ENCODE assay signal across 8 mouse cellular contexts in the genomic region with DNA sequence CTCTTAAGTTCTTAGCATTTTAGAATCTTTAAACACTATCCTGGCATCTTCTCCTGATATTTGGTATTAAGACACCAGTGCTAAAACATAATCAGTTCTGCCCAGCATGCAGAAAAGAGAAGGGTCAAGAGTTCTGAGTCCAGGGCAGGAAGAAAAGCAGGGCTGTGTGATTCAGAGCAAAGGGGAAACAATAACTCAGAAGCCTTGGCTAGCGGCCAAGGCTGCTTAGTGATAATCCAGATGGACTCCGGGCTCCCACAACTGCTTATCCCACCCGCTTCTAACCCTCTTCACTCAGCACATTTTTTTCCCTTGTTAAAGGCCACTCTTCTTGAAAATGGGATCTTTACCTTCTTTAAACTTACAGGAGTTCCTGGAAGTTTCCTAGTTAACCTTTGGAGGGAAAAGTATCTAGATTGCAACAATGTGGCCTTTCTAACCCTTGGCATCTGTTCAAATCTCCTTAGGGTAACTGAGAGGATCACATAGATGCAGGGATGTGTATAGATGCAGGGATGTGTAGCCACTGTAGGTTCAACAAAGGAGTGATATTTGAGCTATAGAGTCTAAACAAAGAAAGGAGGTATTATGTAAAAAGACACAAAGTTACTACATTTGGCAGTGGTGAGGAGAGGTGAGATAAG. TPM values are rescaled to one million over a fixed set of nuclear protein-coding genes. Genes with fewer than 3 reads are reported as not detected.
A peak's percentile ranks its signal among the peaks of the same experiment; 100 is the strongest.
DNase-seq lines count a peak whose midpoint lies in the region; ATAC-seq and TF ChIP-seq lines count a peak whose summit lies in the region.

No protein-coding gene starts in this region.

- no peaks in the 10 kb centered on the region for H3K4me1 ChIP-seq in limb, embryonic 11.5 days (ENCODE audit: control insufficient read depth, insufficient read depth, low read length)
- no peaks in the 10 kb centered on the region; the same call in 1 of the 2 replicates for H3K4me1 ChIP-seq in limb, embryonic 10.5 days
- H3K4me1 ChIP-seq in heart, embryonic 11.5 days (ENCODE audit: control insufficient read depth, insufficient read depth, low read length) = peaks cover 13% of the 10 kb centered on the region
- H3K4me1 ChIP-seq in kidney, embryonic 14.5 days (ENCODE audit: control insufficient read depth, insufficient read depth, low read length) = peaks cover 17% of the 10 kb centered on the region
- H3K4me1 ChIP-seq in midbrain, embryonic 13.5 days (replicated peaks) = peaks cover 23% of the 10 kb centered on the region
- peaks cover 11% of the 10 kb centered on the region for H3K4me1 ChIP-seq in thymus, adult 2 months (replicated peaks; ENCODE audit: control insufficient read depth, insufficient read depth, low read length)

- no peak overlapping the region for H3K27ac ChIP-seq in limb, embryonic 11.5 days (replicated peaks; ENCODE audit: low read depth, low read length)
- H3K27ac ChIP-seq in limb, embryonic 10.5 days = no peak overlapping the region
- H3K27ac ChIP-seq in heart, embryonic 11.5 days (ENCODE audit: low read depth, low read length) = peak overlapping the region; percentile 73
- peak overlapping the region; percentile 79; the same call in 1 of the 2 replicates for H3K27ac ChIP-seq in kidney, embryonic 14.5 days (ENCODE audit: low read depth, low read length)
- H3K27ac ChIP-seq in midbrain, embryonic 13.5 days = peak overlapping the region; percentile 62
- H3K27ac ChIP-seq in thymus, adult 2 months (ENCODE audit: control insufficient read depth, insufficient read depth, low read length) = no peak overlapping the region

- no peaks in the 10 kb centered on the region for H3K27me3 ChIP-seq in limb, embryonic 11.5 days (ENCODE audit: control insufficient read depth, insufficient read depth, low read length)
- no peaks in the 10 kb centered on the region for H3K27me3 ChIP-seq in limb, embryonic 10.5 days (ENCODE audit: low read depth, poor library complexity, severe bottlenecking)
- no peaks in the 10 kb centered on the region for H3K27me3 ChIP-seq in heart, embryonic 11.5 days (ENCODE audit: control insufficient read depth, insufficient read depth, low read length)
- H3K27me3 ChIP-seq in kidney, embryonic 14.5 days (ENCODE audit: control insufficient read depth, insufficient read depth, low read length) = no peaks in the 10 kb centered on the region
- H3K27me3 ChIP-seq in midbrain, embryonic 13.5 days = no peaks in the 10 kb centered on the region
- H3K27me3 ChIP-seq in thymus, adult 2 months (ENCODE audit: control insufficient read depth, insufficient read depth, low read length) = no peaks in the 10 kb centered on the region

- no peak for ATAC-seq in limb, embryonic 11.5 days (ENCODE audit: insufficient number of reproducible peaks, low FRiP score, low TSS enrichment, low read depth)
- ATAC-seq in heart, embryonic 11.5 days (replicated peaks; ENCODE audit: insufficient number of reproducible peaks, low FRiP score, low TSS enrichment) = 0 out of 2 replicates have a peak, but pooled peaks have one; percentile 61
- ATAC-seq in kidney, embryonic 14.5 days (ENCODE audit: low FRiP score, low TSS enrichment) = 0 out of 2 replicates have a peak, but pooled peaks have one; percentile 57
- peak; percentile 86 for ATAC-seq in midbrain, embryonic 13.5 days

- no peak overlapping the region for H3K4me2 ChIP-seq in limb, embryonic 11.5 days (ENCODE audit: low read depth, severe bottlenecking)
- no peak overlapping the region for H3K4me2 ChIP-seq in heart, embryonic 11.5 days
- H3K4me2 ChIP-seq in kidney, embryonic 14.5 days (replicated peaks; ENCODE audit: low read depth, low read length) = no peak overlapping the region
- no peak overlapping the region for H3K4me2 ChIP-seq in midbrain, embryonic 13.5 days (replicated peaks)

- no peak for TF ChIP-seq POLR2A in thymus, adult 2 months (IDR thresholded peaks at IDR 0.05; ENCODE audit: control insufficient read depth, extremely low read depth, insufficient read depth, low read length, poor library complexity)

- H3K4me3 ChIP-seq in limb, embryonic 11.5 days (ENCODE audit: low read depth, low read length) = no peak overlapping the region
- H3K4me3 ChIP-seq in limb, embryonic 10.5 days = no peak overlapping the region
- H3K4me3 ChIP-seq in heart, embryonic 11.5 days (ENCODE audit: low read depth, low read length) = no peak overlapping the region
- H3K4me3 ChIP-seq in kidney, embryonic 14.5 days (ENCODE audit: low read length) = no peak overlapping the region
- H3K4me3 ChIP-seq in midbrain, embryonic 13.5 days (replicated peaks) = no peak overlapping the region
- no peak overlapping the region for H3K4me3 ChIP-seq in thymus, adult 2 months (ENCODE audit: control insufficient read depth, insufficient read depth, low read length)

- H3K36me3 ChIP-seq in limb, embryonic 11.5 days (ENCODE audit: control insufficient read depth, insufficient read depth, low read length) = no peaks in the 10 kb centered on the region
- no peaks in the 10 kb centered on the region for H3K36me3 ChIP-seq in limb, embryonic 10.5 days
- H3K36me3 ChIP-seq in heart, embryonic 11.5 days (ENCODE audit: control insufficient read depth, insufficient read depth, low read length) = no peaks in the 10 kb centered on the region
- H3K36me3 ChIP-seq in kidney, embryonic 14.5 days (ENCODE audit: control insufficient read depth, insufficient read depth, low read length) = no peaks in the 10 kb centered on the region
- H3K36me3 ChIP-seq in midbrain, embryonic 13.5 days = no peaks in the 10 kb centered on the region
- no peaks in the 10 kb centered on the region for H3K36me3 ChIP-seq in thymus, adult 2 months (ENCODE audit: control insufficient read depth, insufficient read depth, low read length)

- no peak for TF ChIP-seq CTCF in thymus, adult 2 months (IDR thresholded peaks at IDR 0.05; ENCODE audit: borderline replicate concordance, control insufficient read depth, extremely low read depth, insufficient read depth, low read length, poor library complexity)

- 55% methylated on average over 3 of the region's 3 CpGs for WGBS in limb, embryonic 11.5 days
- 66% methylated on average over 3 of the region's 3 CpGs for whole genome bisulfite sequencing in limb, embryonic 10.5 days
- 7% methylated on average over 3 of the region's 3 CpGs for WGBS in heart, embryonic 11.5 days (ENCODE audit: insufficient replicate concordance)
- WGBS in kidney, embryonic 14.5 days = 23% methylated on average over 3 of the region's 3 CpGs
- 1% methylated on average over 3 of the region's 3 CpGs for WGBS in midbrain, embryonic 13.5 days
- WGBS in thymus, adult 2 months = 72% methylated on average over 3 of the region's 3 CpGs

- H3K9me3 ChIP-seq in limb, embryonic 11.5 days (ENCODE audit: control insufficient read depth, low read length) = no peaks in the 10 kb centered on the region
- H3K9me3 ChIP-seq in limb, embryonic 10.5 days (replicated peaks) = no peaks in the 10 kb centered on the region
- no peaks in the 10 kb centered on the region for H3K9me3 ChIP-seq in heart, embryonic 11.5 days (replicated peaks; ENCODE audit: control insufficient read depth, low read length)
- no peaks in the 10 kb centered on the region for H3K9me3 ChIP-seq in kidney, embryonic 14.5 days (ENCODE audit: control insufficient read depth, low read length)
- no peaks in the 10 kb centered on the region for H3K9me3 ChIP-seq in midbrain, embryonic 13.5 days

- DNase-seq in limb, embryonic 11.5 days (ENCODE audit: low spot score) = peak; percentile 35
- no peak for DNase-seq in limb, embryonic 10.5 days (ENCODE audit: low spot score)
- DNase-seq in embryo, embryonic 11.5 days (ENCODE audit: low read depth, low spot score) = peak; percentile 79
- no peak for DNase-seq in right cerebral cortex, adult 18-20 months
- DNase-seq in thymus, adult 2 months = no peak

- H3K9ac ChIP-seq in limb, embryonic 11.5 days (ENCODE audit: low read length) = no peak overlapping the region
- H3K9ac ChIP-seq in heart, embryonic 11.5 days (ENCODE audit: low read depth, low read length) = no peak overlapping the region
- H3K9ac ChIP-seq in kidney, embryonic 14.5 days (ENCODE audit: low read depth, low read length) = no peak overlapping the region
- no peak overlapping the region for H3K9ac ChIP-seq in midbrain, embryonic 13.5 days (replicated peaks)

RNA-seq across cellular contexts. Expression of gene Dhx40, which starts 33.1 kb away (rescaled TPM):
- 40.2 and 43.8 TPM in 2 replicates for polyA plus RNA-seq in limb, embryonic 11.5 days (2014; fragmentation: Nextera tagmentation; extraction: Ambion mirVana)
- polyA plus RNA-seq in limb, embryonic 10.5 days (2016; fragmentation: Nextera tagmentation; extraction: Ambion mirVana) = 28.4 and 36.1 TPM in 2 replicates
- polyA plus RNA-seq in heart, embryonic 11.5 days (2014; fragmentation: Nextera tagmentation; extraction: Ambion mirVana) = 15.0 and 16.9 TPM in 2 replicates
- polyA plus RNA-seq in kidney, embryonic 14.5 days (2014; fragmentation: Nextera tagmentation; extraction: Ambion mirVana) = 29.6 and 44.5 TPM in 2 replicates
- 34.2 and 35.4 TPM in 2 replicates for polyA plus RNA-seq in midbrain, embryonic 13.5 days (2015; fragmentation: Nextera tagmentation; extraction: Ambion mirVana)
- polyA plus RNA-seq in thymus, adult 2 months (2012; rRNA removed) = 4.6 and 5.4 TPM in 2 replicates

Comparison
In these comparisons a context has a peak if more than half of its experiments do, and no peak if none do; other contexts are left out.
1. DNase-seq: peak in limb, embryonic 11.5 days (single experiment) and embryo, embryonic 11.5 days (single experiment); none in limb, embryonic 10.5 days (single experiment), right cerebral cortex, adult 18-20 months (single experiment) and thymus, adult 2 months (single experiment).
2. H3K27ac ChIP-seq: peak in heart, embryonic 11.5 days (single experiment), kidney, embryonic 14.5 days (single experiment) and midbrain, embryonic 13.5 days (single experiment); none in limb, embryonic 11.5 days (single experiment), limb, embryonic 10.5 days (single experiment) and thymus, adult 2 months (single experiment).